Mouse (Mus musculus) brown adipose tissue, adult 24 weeks (tissue): ENCODE measurements at regions not wholly inside any gene's neighbourhood (a gene's known extent, or its start where the extent isn't known, plus 50 kb on each side); places are given as distances from the start of the nearest gene placed in this dataset.

Experiments used
- H3K27ac ChIP-seq: fragments of 200-500 bp; replicated peaks from 2 replicates; pipeline ENCODE4 v1.5.1; 2012; ENCODE audit warnings: low read depth, mild to moderate bottlenecking, low read length
- H3K4me1 ChIP-seq: fragments of 200-500 bp; 2 replicates; pipeline ENCODE4 v1.6.1; 2012; ENCODE audit warnings: low read length, mixed read lengths; ENCODE audit not compliant: control insufficient read depth, insufficient read depth, insufficient read length
- H3K4me3 ChIP-seq: fragments of 200-500 bp; 2 replicates; pipeline ENCODE4 v1.5.1; 2012; ENCODE audit warnings: low read depth, mild to moderate bottlenecking, low read length, moderate library complexity; ENCODE audit not compliant: insufficient read depth

DNA sequence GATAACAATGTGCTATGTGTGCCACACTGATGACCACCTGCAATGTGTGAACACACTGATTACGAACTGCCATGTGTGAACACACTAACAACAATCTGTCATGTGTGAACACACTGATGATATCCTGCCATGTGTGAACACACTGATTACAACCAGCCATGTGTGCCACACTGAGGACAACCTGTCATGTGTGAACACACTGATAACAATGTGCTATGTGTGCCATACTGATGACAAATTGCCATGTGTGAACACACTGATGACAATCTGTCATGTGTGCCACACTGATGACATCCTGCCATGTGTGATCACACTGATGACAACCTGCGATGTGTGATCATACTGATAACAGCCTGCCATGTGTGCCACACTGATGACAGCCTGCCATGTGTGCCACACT is 316.3 kb downstream of the Sox9 start:
- Histone ChIP-seq H3K27ac (no peak overlapping the region), H3K4me1 (peaks cover 11% of the 10 kb centered on the region), H3K4me3 (no peak overlapping the region)

DNA sequence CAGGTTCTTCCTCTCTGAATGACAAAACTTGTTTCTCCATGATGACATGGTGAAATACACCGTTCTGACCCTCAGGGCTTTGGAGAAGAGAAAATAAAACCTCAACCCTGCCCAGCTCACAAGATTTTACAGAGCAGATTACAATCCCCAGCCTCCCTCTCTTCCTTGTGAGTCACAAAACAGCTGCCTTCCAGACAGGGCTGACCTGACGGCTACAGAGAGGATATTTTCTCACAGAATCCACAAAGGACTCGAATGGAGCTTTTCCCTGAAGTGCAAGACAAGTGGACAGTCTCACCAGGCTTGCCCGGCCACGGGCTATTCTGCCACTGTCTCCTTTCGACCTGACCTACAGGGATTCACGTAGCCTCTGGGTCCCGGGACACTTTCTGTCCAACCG is 318.8 kb downstream of the Sox9 start:
- peaks cover 11% of the 10 kb centered on the region for H3K4me1 ChIP-seq
- H3K27ac ChIP-seq = no peak overlapping the region
- H3K4me3 ChIP-seq = peak overlapping the region; percentile 6; the same call in 1 of the 2 replicates

DNA sequence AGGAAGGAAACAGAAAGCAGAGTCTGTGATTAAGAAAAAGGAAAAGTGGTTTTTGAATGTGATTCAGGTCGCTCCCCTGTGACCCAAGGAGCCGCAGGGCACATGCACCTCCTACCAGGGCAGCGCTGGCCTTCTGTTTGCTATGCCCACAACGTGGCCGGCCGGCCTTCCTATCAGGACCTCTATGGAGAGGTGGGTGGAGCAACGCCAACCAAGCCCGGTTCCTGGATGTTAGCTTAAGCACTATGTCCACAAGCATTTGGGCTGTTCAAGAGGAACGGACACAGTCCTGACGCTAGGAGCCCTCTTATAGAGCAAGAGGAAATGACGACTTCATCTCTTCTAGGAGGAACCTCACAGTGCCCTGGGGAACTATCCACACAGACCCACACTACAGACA is 319.5 kb downstream of the Sox9 start:
- H3K4me3 ChIP-seq = peak overlapping the region; percentile 6; the same call in 1 of the 2 replicates

DNA sequence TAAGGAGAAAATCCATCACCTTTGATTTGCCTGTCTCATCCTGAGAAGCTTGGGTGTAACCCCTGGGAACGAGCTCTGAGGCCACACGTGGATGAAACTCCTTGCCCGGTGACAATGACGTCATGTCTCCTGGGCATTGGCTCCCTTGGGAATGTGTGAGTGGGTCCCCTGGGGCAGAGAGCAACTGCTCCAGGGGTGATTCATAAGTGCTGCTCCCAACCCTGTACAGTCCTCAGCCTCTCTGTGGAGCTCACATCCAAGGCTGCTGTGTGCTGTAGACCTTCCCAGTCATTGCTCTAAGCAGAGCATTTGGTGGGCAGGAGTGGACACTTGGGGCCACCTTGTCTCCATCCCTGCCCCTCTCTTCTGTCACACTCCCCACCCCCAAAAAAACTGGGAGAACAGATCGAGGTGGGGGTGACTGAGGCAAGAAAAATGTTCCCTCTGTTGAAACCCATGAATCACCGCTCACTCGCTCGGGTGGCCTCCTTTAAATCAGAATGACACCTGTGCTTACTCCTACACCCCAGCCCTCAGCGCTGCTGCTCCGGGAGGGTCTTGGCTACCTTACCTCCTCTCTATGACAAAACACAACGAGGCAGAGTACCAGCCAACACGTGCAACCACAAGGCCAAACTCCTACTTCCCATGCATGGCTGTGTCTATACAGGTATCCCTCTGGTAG is 321.3 kb downstream of the Sox9 start:
- no peak overlapping the region for H3K27ac ChIP-seq
- H3K4me1 ChIP-seq = peaks cover 16% of the 10 kb centered on the region
- H3K4me3 ChIP-seq = no peak overlapping the region

More for the DNA sequence above, 319.5 kb downstream of the Sox9 start:
- H3K4me1 ChIP-seq = peaks cover 12% of the 10 kb centered on the region
- no peak overlapping the region for H3K27ac ChIP-seq

DNA sequence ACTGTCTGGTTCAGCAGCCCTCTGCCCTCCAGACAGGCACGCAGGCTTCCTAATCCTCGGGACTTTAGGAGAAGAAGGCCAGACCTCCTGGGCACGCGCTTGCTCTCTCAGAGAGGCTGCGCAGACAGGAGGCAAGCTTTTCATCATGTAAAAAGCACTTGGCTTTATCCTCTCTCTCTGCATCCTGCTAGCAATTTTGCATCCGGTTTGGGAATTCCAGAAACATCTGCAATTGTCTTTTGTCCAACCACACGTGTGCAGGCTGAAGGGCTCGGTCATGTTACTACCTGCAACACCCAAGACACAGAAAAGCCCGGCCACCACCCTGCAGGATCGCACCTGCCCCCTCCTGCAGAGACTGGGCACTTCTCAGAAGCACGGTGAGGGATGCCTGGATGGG is 323.3 kb downstream of the Sox9 start:
- Histone ChIP-seq H3K4me3 (no peak overlapping the region), H3K4me1 (peaks cover 20% of the 10 kb centered on the region), H3K27ac (no peak overlapping the region)

DNA sequence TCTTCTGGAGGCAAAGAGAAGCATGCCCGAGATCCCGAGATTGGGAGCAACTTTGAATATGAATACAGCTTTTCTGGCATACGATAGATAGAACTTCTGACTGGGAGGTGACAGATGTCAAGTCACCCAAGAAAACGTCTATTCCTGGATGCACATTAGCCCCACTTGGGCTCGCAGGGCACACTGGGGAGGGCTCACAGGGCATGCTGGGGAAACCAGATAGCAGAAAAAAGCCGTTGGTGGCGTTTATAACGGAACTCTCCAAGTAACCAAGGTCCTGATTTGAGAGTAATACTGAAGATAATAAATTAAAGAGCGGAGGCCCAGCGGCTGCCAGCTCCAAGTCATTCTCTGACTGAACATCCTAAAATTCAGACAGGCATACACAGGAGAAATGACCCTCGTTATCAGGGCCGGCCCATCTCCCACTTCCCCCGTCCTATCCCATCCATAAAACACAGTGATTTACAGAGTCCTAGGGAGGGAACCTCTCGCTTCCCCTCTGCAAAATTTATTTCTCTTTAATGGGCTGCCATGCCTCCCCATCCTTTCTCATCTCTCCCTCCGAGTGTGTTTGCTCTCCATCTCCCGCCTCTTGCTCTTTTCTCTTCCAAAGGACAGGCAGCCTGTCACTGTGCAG is 325.3 kb downstream of the Sox9 start:
- Histone ChIP-seq H3K4me3 (no peak overlapping the region), H3K4me1 (peaks cover 10% of the 10 kb centered on the region), H3K27ac (no peak overlapping the region)

DNA sequence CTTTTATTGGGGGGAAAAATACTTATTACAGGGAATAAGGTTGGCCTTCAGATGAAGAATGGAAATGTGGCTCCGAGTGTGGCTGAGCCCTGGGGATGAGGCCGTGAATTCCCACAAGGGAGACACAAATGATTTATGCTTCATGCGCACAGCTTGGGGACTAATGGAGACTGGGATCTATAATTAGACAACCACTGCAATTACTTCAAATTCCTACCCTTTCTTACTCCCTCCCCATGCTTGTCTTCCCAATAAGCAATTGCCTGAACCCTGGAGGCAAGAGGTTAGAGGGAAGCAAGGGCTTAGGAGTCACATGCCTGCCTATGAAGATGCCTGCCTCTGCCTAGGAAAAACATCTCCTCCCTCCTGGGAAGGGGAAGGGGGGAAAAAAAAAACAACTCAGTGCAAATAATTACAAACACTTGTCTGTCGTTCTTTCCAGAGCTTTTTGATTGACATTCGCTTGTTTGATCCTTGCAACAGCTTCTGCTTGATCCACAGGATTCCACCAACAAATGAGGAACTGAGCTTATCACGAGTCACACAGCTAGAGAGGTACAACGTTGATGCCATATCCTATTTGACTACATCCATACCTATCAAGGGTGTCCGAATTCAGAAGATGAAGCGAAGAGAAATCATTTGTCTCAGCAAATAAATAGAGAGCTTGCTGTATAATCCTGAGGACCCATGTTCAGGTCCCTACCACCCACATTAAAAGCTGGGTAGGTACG is 326.1 kb downstream of the Sox9 start:
- no peak overlapping the region for H3K4me3 ChIP-seq
- H3K4me1 ChIP-seq = peaks cover 10% of the 10 kb centered on the region
- no peak overlapping the region for H3K27ac ChIP-seq

DNA sequence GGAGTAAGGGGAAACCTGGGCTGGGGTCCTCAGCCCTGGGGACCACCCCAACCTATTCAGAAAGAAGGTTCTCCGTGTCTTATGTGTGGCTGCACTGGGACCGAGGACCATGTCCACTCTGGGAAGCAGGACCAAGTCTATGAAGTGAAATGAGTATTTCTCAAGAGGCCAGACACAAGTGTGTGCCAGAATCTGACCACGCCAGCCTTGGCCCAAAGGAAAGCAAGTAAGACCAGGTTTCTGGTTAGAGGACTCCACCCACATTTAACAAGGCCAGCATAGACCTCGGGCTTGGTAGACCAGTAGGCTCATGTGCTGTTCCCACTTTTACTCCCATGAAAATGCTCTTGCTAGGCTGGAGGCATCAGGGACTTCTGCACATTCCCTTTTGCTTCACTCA is 327.1 kb downstream of the Sox9 start:
- Histone ChIP-seq H3K4me1 (peaks cover 10% of the 10 kb centered on the region), H3K27ac (no peak overlapping the region), H3K4me3 (no peak overlapping the region)

DNA sequence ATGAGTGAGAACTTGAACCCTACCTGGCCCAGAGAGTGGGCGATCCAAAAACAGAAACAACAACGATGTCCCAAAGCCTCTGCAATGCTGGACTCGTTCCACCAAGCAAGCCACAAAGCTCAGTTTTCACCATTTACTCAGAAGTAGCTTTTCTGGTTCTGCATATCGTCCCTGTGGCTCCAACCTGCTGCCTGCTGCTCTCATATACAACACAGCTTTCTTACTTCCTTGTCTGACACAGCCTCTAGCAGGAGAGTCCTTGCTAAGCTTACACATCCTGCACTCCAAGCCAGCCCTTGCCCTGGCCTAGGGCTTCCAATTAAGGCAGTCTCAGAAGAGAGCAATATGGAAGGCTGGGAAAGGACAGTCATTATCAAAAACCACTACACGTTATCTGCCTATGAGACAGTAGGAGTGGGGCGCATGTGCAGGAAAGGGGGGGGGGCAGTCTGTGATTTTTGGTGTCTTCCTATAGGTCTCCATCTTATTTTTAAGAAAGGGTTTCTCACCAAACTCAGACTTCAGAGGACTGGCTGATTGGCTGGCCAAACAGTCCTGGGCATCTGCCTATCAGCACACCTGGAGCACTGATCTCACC is 331.3 kb downstream of the Sox9 start:
- no peak overlapping the region for H3K27ac ChIP-seq
- peaks cover 9% of the 10 kb centered on the region for H3K4me1 ChIP-seq
- H3K4me3 ChIP-seq = no peak overlapping the region

DNA sequence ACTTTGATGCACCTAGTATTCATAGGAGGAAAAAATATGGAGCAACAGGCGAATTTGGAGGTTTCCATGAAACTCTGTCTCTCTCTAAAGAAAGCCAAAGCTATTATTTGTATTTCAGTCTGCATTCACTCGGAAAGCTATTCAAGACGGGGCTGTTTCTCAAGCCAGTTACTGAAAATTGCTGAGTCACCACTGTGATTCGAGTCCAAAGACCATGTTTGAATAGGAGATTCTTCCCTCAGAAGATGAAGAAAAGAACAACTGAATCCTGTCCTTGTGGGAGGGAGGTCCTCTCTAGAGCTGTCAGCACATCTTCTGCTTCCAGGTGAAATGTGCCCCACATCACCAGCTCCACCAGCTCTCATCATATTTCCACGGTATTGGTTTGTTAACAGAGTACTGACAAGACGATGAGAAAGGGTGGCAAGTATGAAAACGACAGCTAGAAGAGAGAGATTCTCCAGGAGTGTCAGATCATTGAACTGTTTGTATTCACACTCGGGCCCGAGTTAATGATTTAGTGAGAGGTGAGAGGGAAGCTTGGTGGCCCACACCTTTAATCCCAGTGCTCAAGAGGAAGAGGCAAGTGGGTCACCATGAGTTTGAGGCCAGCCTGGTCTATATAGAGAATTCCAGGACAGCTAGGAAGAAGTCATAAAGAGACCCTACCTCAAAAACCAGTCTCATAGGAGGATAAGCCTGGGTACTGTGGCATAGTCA is 335.3 kb downstream of the Sox9 start:
- H3K4me3 ChIP-seq = no peak overlapping the region
- H3K4me1 ChIP-seq = peaks cover 4% of the 10 kb centered on the region
- no peak overlapping the region for H3K27ac ChIP-seq

DNA sequence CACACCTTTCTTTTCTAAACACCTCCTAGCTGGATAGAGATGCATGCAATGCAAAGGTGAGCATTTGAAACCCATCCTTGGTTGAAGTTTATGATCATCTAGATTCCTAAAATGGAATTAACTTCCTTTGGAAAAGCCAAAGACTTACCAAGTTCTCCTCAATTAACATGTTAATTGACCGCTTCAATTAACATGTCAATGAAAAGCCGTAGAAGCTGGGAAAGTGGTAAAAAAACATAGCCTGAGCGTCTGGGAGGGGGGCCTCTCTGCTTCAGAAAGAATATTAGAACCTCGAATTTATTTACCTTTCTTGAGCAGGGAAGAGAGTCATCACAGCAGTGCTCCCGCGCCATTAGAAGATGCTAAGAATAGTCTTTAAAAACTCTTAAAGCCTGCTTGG is 338.5 kb downstream of the Sox9 start:
- no peak overlapping the region for H3K27ac ChIP-seq
- H3K4me3 ChIP-seq = no peak overlapping the region

DNA sequence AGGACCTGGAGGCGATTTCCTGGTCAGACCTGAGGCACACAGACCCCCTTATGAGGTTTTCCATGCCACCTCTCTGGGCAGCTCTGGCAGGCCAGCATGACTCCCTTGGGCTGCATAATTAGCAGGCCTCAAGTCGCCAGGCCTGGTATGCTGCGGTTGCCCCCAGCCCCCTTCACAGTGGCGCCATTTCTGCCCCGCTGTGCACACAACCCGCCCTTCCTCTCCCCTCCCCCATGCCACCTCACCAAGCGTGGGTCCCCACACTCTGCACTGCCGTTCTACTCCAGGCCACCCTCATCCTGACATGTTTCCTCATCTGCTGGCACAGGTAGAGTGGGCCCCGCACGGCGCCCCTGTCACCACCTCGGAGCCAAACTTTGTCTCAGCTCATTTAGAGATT is 339.3 kb downstream of the Sox9 start:
- no peak overlapping the region for H3K27ac ChIP-seq
- no peak overlapping the region for H3K4me3 ChIP-seq
- H3K4me1 ChIP-seq = peaks cover 6% of the 10 kb centered on the region

More for the DNA sequence above, 338.5 kb downstream of the Sox9 start:
- peaks cover 3% of the 10 kb centered on the region for H3K4me1 ChIP-seq

DNA sequence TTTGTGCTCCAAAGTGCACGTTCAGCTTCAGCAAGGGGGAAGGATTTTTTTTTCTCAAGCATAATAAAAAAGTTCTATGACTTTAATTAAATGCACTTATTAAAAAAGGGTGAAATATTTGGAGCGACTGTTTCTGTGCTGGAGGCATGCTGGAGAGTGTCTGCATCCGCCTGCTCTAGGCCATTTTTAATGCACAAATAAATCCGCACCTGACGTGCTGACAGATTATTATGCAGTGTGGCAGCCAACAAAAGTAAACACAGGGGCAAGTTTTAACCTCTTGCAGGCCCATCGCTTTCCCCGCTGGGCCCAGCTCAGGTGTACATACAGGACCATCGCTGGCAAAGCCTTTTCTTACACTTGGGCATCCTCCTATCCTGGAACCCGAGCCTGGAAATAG is 340.1 kb downstream of the Sox9 start:
- Histone ChIP-seq H3K27ac (no peak overlapping the region), H3K4me3 (no peak overlapping the region), H3K4me1 (peaks cover 5% of the 10 kb centered on the region; the same call in 1 of the 2 replicates)

DNA sequence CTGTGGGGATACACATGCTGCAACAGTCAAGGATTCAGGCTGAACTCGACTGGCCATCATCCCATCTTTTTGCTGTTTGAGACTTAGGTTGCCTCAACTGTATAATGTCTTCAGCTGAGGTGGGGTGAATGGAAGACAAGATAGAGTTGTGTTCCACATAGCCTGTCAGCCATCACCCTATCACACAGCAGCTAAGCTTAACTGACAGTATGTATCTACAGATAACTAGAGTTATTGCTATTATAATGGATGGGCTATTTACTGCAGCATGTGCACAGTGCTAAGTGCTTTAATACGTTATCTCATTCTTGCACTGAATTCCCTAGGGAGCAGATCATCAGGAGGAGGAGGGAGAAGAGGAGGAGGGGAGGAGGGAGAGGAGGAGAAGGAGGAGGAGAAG is 340.9 kb downstream of the Sox9 start:
- no peak overlapping the region for H3K4me3 ChIP-seq
- H3K27ac ChIP-seq = no peak overlapping the region
- H3K4me1 ChIP-seq = peaks cover 8% of the 10 kb centered on the region

DNA sequence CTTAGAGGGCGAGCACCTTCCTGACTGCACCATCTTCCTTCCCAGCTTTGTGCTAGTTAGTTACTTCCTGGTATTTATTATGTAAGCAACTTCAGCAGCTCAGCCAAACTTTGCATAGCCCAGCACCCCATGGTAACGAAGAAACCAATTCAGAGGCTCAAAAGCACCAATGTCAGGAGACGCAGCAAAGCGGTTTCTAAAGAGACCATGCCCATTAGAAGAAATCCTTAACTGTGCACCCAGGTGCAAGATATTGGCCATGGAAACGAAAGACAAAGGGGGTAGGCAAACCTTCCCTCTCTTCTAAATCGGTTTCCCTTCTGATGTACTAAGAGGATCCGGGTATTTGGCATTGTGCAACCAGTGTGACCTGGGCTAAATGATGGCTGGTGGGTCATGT is 343.8 kb downstream of the Sox9 start:
- peaks cover 8% of the 10 kb centered on the region for H3K4me1 ChIP-seq
- no peak overlapping the region for H3K4me3 ChIP-seq
- H3K27ac ChIP-seq = no peak overlapping the region
